Mouse (Mus musculus) ES-E14 (cell line): ENCODE data around the gene Hist1h3f.

ENCODE experiments used
- CHD2 ChIP-seq: IDR thresholded peaks from 2 replicates; pipeline ENCODE4 v1.6.1; 2014; ENCODE audit warnings: mild to moderate bottlenecking, low read depth, low read length, inconsistent platforms
- ZNF384 ChIP-seq: IDR thresholded peaks from 2 replicates; pipeline ENCODE4 v1.6.1; 2012; ENCODE audit warnings: low read depth, low read length, inconsistent platforms

GRCm38 (mm10) chr13:23499943-23500342, 43.9 kb upstream of the Hist1h3f start:
- TF ChIP-seq CHD2, result no peak
- peak; percentile 93 for TF ChIP-seq ZNF384
